Mouse (Mus musculus) midbrain, embryonic 15.5 days (tissue): ENCODE results near the gene Vipr1. TPM values are rescaled to one million over a fixed set of nuclear protein-coding genes. Genes with fewer than 3 reads are reported as not detected.
A peak's percentile ranks its signal among the peaks of the same experiment; 100 is the strongest.

Source experiments
- ATAC-seq: fragments of 200-750 bp; cut with Nextera tagmentation; replicated peaks from 2 replicates; pipeline ENCODE4 v1.8.0; 2017; ENCODE audit warnings: moderate TSS enrichment
- H3K27ac ChIP-seq: fragments of 300-500 bp; sonication (generic); 2 replicates; pipeline ENCODE4 v1.5.1; 2015; ENCODE audit warnings: mild to moderate bottlenecking, inconsistent platforms
- H3K27me3 ChIP-seq: fragments of 300-500 bp; sonication (generic); replicated peaks from 2 replicates; pipeline ENCODE4 v1.6.1; 2015; ENCODE audit warnings: inconsistent platforms
- H3K36me3 ChIP-seq: fragments of 300-500 bp; sonication (generic); replicated peaks from 2 replicates; pipeline ENCODE4 v1.6.1; 2015; ENCODE audit warnings: inconsistent platforms
- H3K4me1 ChIP-seq: fragments of 300-500 bp; sonication (generic); 2 replicates; pipeline ENCODE4 v1.6.1; 2015; ENCODE audit warnings: inconsistent platforms
- H3K4me2 ChIP-seq: fragments of 300-500 bp; sonication (generic); 2 replicates; pipeline ENCODE4 v1.6.1; 2015; ENCODE audit warnings: inconsistent platforms, mild to moderate bottlenecking, moderate library complexity
- H3K4me3 ChIP-seq: fragments of 300-500 bp; sonication (generic); 2 replicates; pipeline ENCODE4 v1.5.1; 2015; ENCODE audit warnings: mild to moderate bottlenecking, inconsistent platforms
- H3K9ac ChIP-seq: fragments of 300-500 bp; sonication (generic); 2 replicates; pipeline ENCODE4 v1.6.1; 2015; ENCODE audit warnings: mild to moderate bottlenecking, inconsistent platforms
- H3K9me3 ChIP-seq: fragments of 300-500 bp; sonication (generic); 2 replicates; pipeline ENCODE4 v1.6.1; 2016; ENCODE audit warnings: inconsistent platforms
- WGBS: fragments of 180-500 bp; shearing (Covaris S2); methylation state at CpG from one replicate; pipeline ENCODE4 v1.1.7; 2015; ENCODE audit warnings: mixed read lengths; 5-methylcytosine and 5-hydroxymethylcytosine counted together
- polyA plus RNA-seq: library from polyadenylated mRNA; unstranded; fragments of >200 nt; fragmentation: Nextera tagmentation; extraction: Ambion mirVana; gene quantifications from 2 replicates; pipeline ENCODE4 v1.2.1, GENCODE M21; 2015

Vipr1 gene
- polyA plus RNA-seq, 1 experiment from 2014 or later: 0.15 TPM

- Histone ChIP-seq H3K36me3 (peaks cover 11% of the 10 kb centered on the region; the same call in 1 of the 2 replicates), H3K4me3 (peak within 1 kb of the TSS; percentile 79), H3K27ac (peak within 1 kb of the TSS; percentile 94), H3K9me3 (no peaks in the 10 kb centered on the region), H3K4me1 (peaks cover 28% of the 10 kb centered on the region), H3K27me3 (no peaks in the 10 kb centered on the region), H3K4me2 (peak within 1 kb of the TSS; percentile 79), H3K9ac (peak within 1 kb of the TSS; percentile 84)
- 5% methylated on average over 37 of the region's 37 CpGs for WGBS
- peak; percentile 96 for ATAC-seq
Measured at GRCm38 (mm10) chr9:121709898-121710583, 67.5 kb downstream of the Vipr1 start, which contains the start of gene Ss18l2. Ss18l2 (plus strand) TSS chr9:121710329.

GRCm38 (mm10) chr9:121710584-121710975 lies 68.1 kb downstream of the Vipr1 start:
- Histone ChIP-seq H3K9me3 (no peaks in the 10 kb centered on the region), H3K27me3 (no peaks in the 10 kb centered on the region), H3K9ac (peak overlapping the region; percentile 84), H3K36me3 (peaks cover 11% of the 10 kb centered on the region; the same call in 1 of the 2 replicates), H3K4me3 (peak overlapping the region; percentile 79), H3K27ac (peak overlapping the region; percentile 94), H3K4me1 (peaks cover 22% of the 10 kb centered on the region), H3K4me2 (peak overlapping the region; percentile 79)
- WGBS: under 1% methylated on average over 18 of the region's 18 CpGs
- peak; percentile 41 for ATAC-seq

GRCm38 (mm10) chr9:121717048-121717447 lies 74.5 kb downstream of the Vipr1 start:
- Histone ChIP-seq H3K36me3 (peaks cover 11% of the 10 kb centered on the region; the same call in 1 of the 2 replicates), H3K9ac (no peak overlapping the region), H3K27ac (no peak overlapping the region), H3K4me2 (no peak overlapping the region), H3K4me3 (no peak overlapping the region), H3K27me3 (no peaks in the 10 kb centered on the region), H3K4me1 (peaks cover 23% of the 10 kb centered on the region), H3K9me3 (no peaks in the 10 kb centered on the region)
- 74% methylated on average over 2 of the region's 2 CpGs for WGBS
- no peak for ATAC-seq

GRCm38 (mm10) chr9:121718070-121718705 lies 75.7 kb downstream of the Vipr1 start:
- ATAC-seq: peak; percentile 38

GRCm38 (mm10) chr9:121718792-121719318 lies 76.3 kb downstream of the Vipr1 start, which contains the start of gene Nktr:
Nktr (plus strand) TSS chr9:121719169.
- peak within 1 kb of the TSS; percentile 94 for H3K4me2 ChIP-seq
- no peaks in the 10 kb centered on the region for H3K9me3 ChIP-seq
- peak; percentile 100 for ATAC-seq
- peaks cover 21% of the 10 kb centered on the region for H3K4me1 ChIP-seq
- under 1% methylated on average over 61 of the region's 61 CpGs for WGBS
- H3K27ac ChIP-seq: peak within 1 kb of the TSS; percentile 93
- H3K4me3 ChIP-seq: peak within 1 kb of the TSS; percentile 85
- H3K27me3 ChIP-seq: no peaks in the 10 kb centered on the region
- H3K9ac ChIP-seq: peak within 1 kb of the TSS; percentile 85
- no peaks in the 10 kb centered on the region for H3K36me3 ChIP-seq

More at GRCm38 (mm10) chr9:121718070-121718705, 75.7 kb downstream of the Vipr1 start:
- no peaks in the 10 kb centered on the region for H3K9me3 ChIP-seq
- H3K4me3 ChIP-seq: peak overlapping the region; percentile 85
- H3K9ac ChIP-seq: peak overlapping the region; percentile 72
- H3K4me1 ChIP-seq: peaks cover 21% of the 10 kb centered on the region
- WGBS: 69% methylated on average over 15 of the region's 15 CpGs
- no peaks in the 10 kb centered on the region for H3K27me3 ChIP-seq
- H3K27ac ChIP-seq: peak overlapping the region; percentile 93
- H3K36me3 ChIP-seq: 0 out of 2 replicates have a peak, but pooled peaks cover 4% of the 10 kb centered on the region
- H3K4me2 ChIP-seq: peak overlapping the region; percentile 64

GRCm38 (mm10) chr9:121719347-121720331 lies 77.1 kb downstream of the Vipr1 start:
- peak overlapping the region; percentile 85 for H3K9ac ChIP-seq
- H3K36me3 ChIP-seq: no peaks in the 10 kb centered on the region
- H3K4me3 ChIP-seq: peak overlapping the region; percentile 85
- peak overlapping the region; percentile 93 for H3K27ac ChIP-seq
- WGBS: under 1% methylated on average over 85 of the region's 87 CpGs
- H3K9me3 ChIP-seq: no peaks in the 10 kb centered on the region
- H3K4me2 ChIP-seq: peak overlapping the region; percentile 94
- peaks cover 21% of the 10 kb centered on the region for H3K4me1 ChIP-seq
- no peaks in the 10 kb centered on the region for H3K27me3 ChIP-seq
- peak; percentile 63 for ATAC-seq

Other genes starting within 250 kb of the Vipr1 start
- 26.2 and 32.5 TPM in 2 replicates for gene Cck, start 147.0 kb upstream of the Vipr1 start, polyA plus RNA-seq
- 0.18 and 0.27 TPM in 2 replicates for gene Lyzl4, start 620 bp upstream of the Vipr1 start, polyA plus RNA-seq
- gene Sec22c, start 62.8 kb downstream of the Vipr1 start, polyA plus RNA-seq: 36.9 and 39.4 TPM in 2 replicates
- gene Ss18l2, start 67.6 kb downstream of the Vipr1 start, polyA plus RNA-seq: 139 and 149 TPM in 2 replicates
- 51.0 and 52.1 TPM in 2 replicates for gene Nktr, start 76.5 kb downstream of the Vipr1 start, polyA plus RNA-seq
- 28.8 and 30.3 TPM in 2 replicates for gene Zfp651, start 116.6 kb downstream of the Vipr1 start, polyA plus RNA-seq
- 1.6 and 1.9 TPM in 2 replicates for gene Klhl40, start 134.9 kb downstream of the Vipr1 start, polyA plus RNA-seq
- 0.09 TPM in 1 of 2 replicates, not detected in the other for gene Hhatl, start 149.8 kb downstream of the Vipr1 start, polyA plus RNA-seq
- gene Ccdc13, start 196.7 kb downstream of the Vipr1 start, polyA plus RNA-seq: 4.1 and 4.2 TPM in 2 replicates
- gene Higd1a, start 215.6 kb downstream of the Vipr1 start, polyA plus RNA-seq: 142 and 144 TPM in 2 replicates